Mouse (Mus musculus): Measurements from ENCODE around the gene Ifnar2.

Ifnar2 gene

GRCm38 (mm10) chr16:91372577-91373472 is at the start of gene Ifnar2:
Ifnar2 (plus strand) TSS chr16:91372783.
- DNase-seq (ENCODE audit: low read depth): peak; percentile 77

GRCm38 (mm10) chr16:91327605-91328004 is 45.0 kb upstream of the Ifnar2 start:
- no peak for DNase-seq (ENCODE audit: low read depth)

GRCm38 (mm10) chr16:91328922-91329321 is 43.7 kb upstream of the Ifnar2 start:
- no peak for DNase-seq (ENCODE audit: low read depth)

- no peak for DNase-seq (ENCODE audit: low read depth)
Observed at GRCm38 (mm10) chr16:91330496-91330895, 42.1 kb upstream of the Ifnar2 start.

- peak; percentile 49 for DNase-seq (ENCODE audit: low read depth)
Observed at GRCm38 (mm10) chr16:91331153-91331552, 41.4 kb upstream of the Ifnar2 start.

GRCm38 (mm10) chr16:91332880-91333279 is 39.7 kb upstream of the Ifnar2 start:
- no peak for DNase-seq (ENCODE audit: low read depth)

- no peak for DNase-seq (ENCODE audit: low read depth)
Observed at GRCm38 (mm10) chr16:91334190-91334893, 38.2 kb upstream of the Ifnar2 start.

GRCm38 (mm10) chr16:91336753-91337152 is 35.8 kb upstream of the Ifnar2 start:
- DNase-seq (ENCODE audit: low read depth): no peak

GRCm38 (mm10) chr16:91337480-91337879 is 35.1 kb upstream of the Ifnar2 start:
- DNase-seq (ENCODE audit: low read depth): no peak

- DNase-seq (ENCODE audit: low read depth): no peak
Observed at GRCm38 (mm10) chr16:91346491-91346890, 26.1 kb upstream of the Ifnar2 start.

GRCm38 (mm10) chr16:91347491-91348263 is 24.9 kb upstream of the Ifnar2 start:
- no peak for DNase-seq (ENCODE audit: low read depth)

- no peak for DNase-seq (ENCODE audit: low read depth)
Observed at GRCm38 (mm10) chr16:91348264-91348565, 24.4 kb upstream of the Ifnar2 start.

- DNase-seq (ENCODE audit: low read depth): no peak
Observed at GRCm38 (mm10) chr16:91348588-91349330, 23.8 kb upstream of the Ifnar2 start.

GRCm38 (mm10) chr16:91352084-91352562 is 20.5 kb upstream of the Ifnar2 start:
- DNase-seq (ENCODE audit: low read depth): peak; percentile 78

- DNase-seq (ENCODE audit: low read depth): peak; percentile 87
Observed at GRCm38 (mm10) chr16:91352749-91353148, 19.8 kb upstream of the Ifnar2 start.

GRCm38 (mm10) chr16:91353177-91353576 is 19.4 kb upstream of the Ifnar2 start:
- no peak for DNase-seq (ENCODE audit: low read depth)

GRCm38 (mm10) chr16:91353638-91354037 is 18.9 kb upstream of the Ifnar2 start:
- DNase-seq (ENCODE audit: low read depth): no peak

- DNase-seq (ENCODE audit: low read depth): no peak
Observed at GRCm38 (mm10) chr16:91354599-91354998, 18.0 kb upstream of the Ifnar2 start.

- DNase-seq (ENCODE audit: low read depth): no peak
Observed at GRCm38 (mm10) chr16:91355160-91355559, 17.4 kb upstream of the Ifnar2 start.

GRCm38 (mm10) chr16:91356760-91357525 is 15.6 kb upstream of the Ifnar2 start:
- DNase-seq (ENCODE audit: low read depth): no peak

GRCm38 (mm10) chr16:91357526-91357900 is 15.1 kb upstream of the Ifnar2 start:
- no peak for DNase-seq (ENCODE audit: low read depth)

All from NIH3T3 (cell line).